Mouse (Mus musculus): ENCODE measurements at regions not wholly inside any gene's neighbourhood (a gene's known extent, or its start where the extent isn't known, plus 50 kb on each side); places are given as distances from the start of the nearest gene placed in this dataset.

DNA sequence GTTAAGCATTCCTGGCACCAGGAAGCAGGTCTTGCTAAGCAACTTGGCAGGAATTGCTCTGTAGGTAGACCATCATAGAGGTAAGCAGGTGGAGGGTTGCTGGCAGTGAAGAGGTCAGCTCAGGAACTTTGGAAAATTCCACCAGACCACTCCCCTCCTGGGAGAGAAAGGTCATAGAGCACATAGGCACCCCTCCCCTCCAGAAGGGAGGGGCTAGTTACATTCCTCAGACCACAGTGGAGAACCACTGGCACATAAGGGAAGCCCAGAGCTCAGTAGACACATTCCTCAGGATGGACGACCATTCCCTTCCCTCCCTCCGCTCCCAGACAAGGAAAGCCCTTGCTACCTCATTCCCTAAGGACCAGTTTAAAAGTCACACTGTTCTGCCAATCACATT, 67.1 kb upstream of the Itga11 start:
- TF ChIP-seq CTCF (IDR thresholded peaks at IDR 0.05; ENCODE audit: low read depth, low read length) (no peak), POLR2A (IDR thresholded peaks at IDR 0.05; ENCODE audit: borderline replicate concordance, low read depth, low read length) (no peak)

All from bone marrow macrophage, adult 2 months (primary cell).